Mouse (Mus musculus) forebrain, postnatal 0 days (tissue): Measurements from ENCODE around the gene Auts2. TPM values are rescaled to one million over a fixed set of nuclear protein-coding genes. Genes with fewer than 3 reads are reported as not detected.
A peak's percentile ranks its signal among the peaks of the same experiment; 100 is the strongest.

Experiments used
- ATAC-seq: fragments of 200-750 bp; cut with Nextera tagmentation; 2 replicates; pipeline ENCODE4 v1.8.0; 2017; ENCODE audit warnings: mild to moderate bottlenecking, moderate library complexity
- DNase-seq: peaks from one replicate; pipeline ENCODE4 v3.0.0-alpha.2; 2015
- H3K27ac ChIP-seq: fragments of 300-500 bp; sonication (generic); 2 replicates; pipeline ENCODE4 v1.5.1; 2014; ENCODE audit warnings: low read depth, mild to moderate bottlenecking, antibody characterized with exemption, low read length, moderate library complexity, mixed read lengths
- H3K27me3 ChIP-seq: fragments of 300-500 bp; sonication (generic); 2 replicates; pipeline ENCODE4 v1.6.1; 2014; ENCODE audit warnings: mild to moderate bottlenecking, low read length, mixed read lengths; ENCODE audit not compliant: insufficient read depth
- H3K36me3 ChIP-seq: fragments of 300-500 bp; sonication (generic); 2 replicates; pipeline ENCODE4 v1.6.1; 2014; ENCODE audit warnings: mild to moderate bottlenecking, moderate library complexity; ENCODE audit not compliant: insufficient read depth
- H3K4me1 ChIP-seq: fragments of 300-500 bp; sonication (generic); 2 replicates; pipeline ENCODE4 v1.6.1; 2014; ENCODE audit warnings: antibody characterized with exemption; ENCODE audit not compliant: insufficient read depth
- H3K4me2 ChIP-seq: fragments of 300-500 bp; sonication (generic); 2 replicates; pipeline ENCODE4 v1.6.1; 2014; ENCODE audit warnings: low read depth, mild to moderate bottlenecking, moderate library complexity
- H3K4me3 ChIP-seq: fragments of 300-500 bp; sonication (generic); 2 replicates; pipeline ENCODE4 v1.5.1; 2014; ENCODE audit warnings: low read depth, low read length, mixed read lengths
- H3K9ac ChIP-seq: fragments of 300-500 bp; sonication (generic); 2 replicates; pipeline ENCODE4 v1.6.1; 2014; ENCODE audit warnings: mild to moderate bottlenecking
- H3K9me3 ChIP-seq: fragments of 300-500 bp; sonication (generic); 2 replicates; pipeline ENCODE4 v1.6.1; 2016; ENCODE audit warnings: low read length
- CTCF ChIP-seq: sonication (generic); IDR thresholded peaks from 2 replicates; pipeline ENCODE4 v1.5.1; 2016; ENCODE audit warnings: antibody characterized with exemption, control low read depth, low read depth
- WGBS: fragments of 180-500 bp; shearing (Covaris S2); extraction: QIAGEN DNeasy Blood & Tissue Kit; methylation state at CpG from one replicate; pipeline ENCODE4 v1.1.7; 2014; 5-methylcytosine and 5-hydroxymethylcytosine counted together
- polyA plus RNA-seq: library from polyadenylated mRNA; unstranded; fragments of >200 nt; fragmentation: Nextera tagmentation; extraction: Ambion mirVana; gene quantifications from 2 replicates; pipeline ENCODE4 v1.2.1, GENCODE M21; 2015
- total RNA-seq: library from RNA; depleted of rRNA; stranded (reverse); fragments of >200 nt; gene quantifications from 2 replicates; pipeline ENCODE4 v1.2.3, GENCODE M21; 2014

The Auts2 gene
- total and polyA plus RNA-seq, 2 experiments from 2014 or later = 40.9 to 66.2 TPM

DNA sequence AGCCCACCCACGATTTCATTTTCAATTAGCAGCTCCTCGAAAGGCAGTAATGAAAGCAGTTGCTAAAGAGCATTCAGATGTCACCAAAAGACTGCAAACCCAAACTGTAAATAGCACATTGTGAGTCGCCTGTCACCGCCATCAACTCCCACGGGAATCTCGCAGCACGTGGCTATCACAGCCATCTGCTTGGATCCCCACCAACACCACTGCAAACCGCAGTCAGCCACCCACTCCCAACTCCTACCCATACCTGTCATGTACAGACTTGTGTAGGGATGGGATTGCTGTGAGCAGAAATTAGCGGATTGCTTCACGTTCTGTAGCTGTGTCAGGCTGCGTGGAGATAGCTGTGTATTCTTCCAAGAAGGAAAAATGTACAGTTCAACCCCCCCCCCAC lies 293.6 kb downstream of the Auts2 start:
- Histone ChIP-seq H3K4me2 (no peak overlapping the region), H3K36me3 (no peaks in the 10 kb centered on the region), H3K4me1 (no peaks in the 10 kb centered on the region; the same call in 1 of the 2 replicates), H3K9ac (no peak overlapping the region), H3K9me3 (no peaks in the 10 kb centered on the region), H3K27me3 (no peaks in the 10 kb centered on the region), H3K4me3 (no peak overlapping the region), H3K27ac (no peak overlapping the region)
- TF ChIP-seq CTCF = no peak
- ATAC-seq (peak; percentile 42), DNase-seq (peak; percentile 27)
- WGBS = 32% methylated on average over 11 of the region's 11 CpGs

- no peaks in the 10 kb centered on the region; the same call in 1 of the 2 replicates for H3K4me1 ChIP-seq
- H3K36me3 ChIP-seq = no peaks in the 10 kb centered on the region
- 65% methylated on average over 7 of the region's 7 CpGs for WGBS
- ATAC-seq = no peak
- no peak overlapping the region for H3K4me2 ChIP-seq
- no peaks in the 10 kb centered on the region for H3K9me3 ChIP-seq
- DNase-seq = no peak
- H3K27ac ChIP-seq = no peak overlapping the region
- H3K4me3 ChIP-seq = no peak overlapping the region
- H3K9ac ChIP-seq = no peak overlapping the region
- no peaks in the 10 kb centered on the region for H3K27me3 ChIP-seq
- TF ChIP-seq CTCF = no peak
Observed at GRCm38 (mm10) chr5:132248069-132248468, 295.1 kb downstream of the Auts2 start.

- Histone ChIP-seq H3K27me3 (no peaks in the 10 kb centered on the region), H3K36me3 (no peaks in the 10 kb centered on the region), H3K4me3 (no peak overlapping the region), H3K27ac (no peak overlapping the region), H3K4me1 (peaks cover 5% of the 10 kb centered on the region; the same call in 1 of the 2 replicates), H3K4me2 (no peak overlapping the region), H3K9ac (no peak overlapping the region), H3K9me3 (no peaks in the 10 kb centered on the region)
- no peak for DNase-seq
- TF ChIP-seq CTCF = no peak
- WGBS = 80% methylated on average over 5 of the region's 5 CpGs
- ATAC-seq = no peak
Observed at GRCm38 (mm10) chr5:132235460-132235859, 307.7 kb downstream of the Auts2 start.

- no peaks in the 10 kb centered on the region for H3K9me3 ChIP-seq
- H3K27me3 ChIP-seq = no peaks in the 10 kb centered on the region
- H3K4me2 ChIP-seq = no peak overlapping the region
- TF ChIP-seq CTCF = no peak
- no peak overlapping the region for H3K9ac ChIP-seq
- DNase-seq (no peak), ATAC-seq (no peak)
- WGBS = 47% methylated on average over 7 of the region's 7 CpGs
- H3K27ac ChIP-seq = no peak overlapping the region
- peaks cover 13% of the 10 kb centered on the region for H3K4me1 ChIP-seq
- H3K4me3 ChIP-seq = no peak overlapping the region
- H3K36me3 ChIP-seq = no peaks in the 10 kb centered on the region
Observed at GRCm38 (mm10) chr5:132234471-132234870, 308.7 kb downstream of the Auts2 start.

DNA sequence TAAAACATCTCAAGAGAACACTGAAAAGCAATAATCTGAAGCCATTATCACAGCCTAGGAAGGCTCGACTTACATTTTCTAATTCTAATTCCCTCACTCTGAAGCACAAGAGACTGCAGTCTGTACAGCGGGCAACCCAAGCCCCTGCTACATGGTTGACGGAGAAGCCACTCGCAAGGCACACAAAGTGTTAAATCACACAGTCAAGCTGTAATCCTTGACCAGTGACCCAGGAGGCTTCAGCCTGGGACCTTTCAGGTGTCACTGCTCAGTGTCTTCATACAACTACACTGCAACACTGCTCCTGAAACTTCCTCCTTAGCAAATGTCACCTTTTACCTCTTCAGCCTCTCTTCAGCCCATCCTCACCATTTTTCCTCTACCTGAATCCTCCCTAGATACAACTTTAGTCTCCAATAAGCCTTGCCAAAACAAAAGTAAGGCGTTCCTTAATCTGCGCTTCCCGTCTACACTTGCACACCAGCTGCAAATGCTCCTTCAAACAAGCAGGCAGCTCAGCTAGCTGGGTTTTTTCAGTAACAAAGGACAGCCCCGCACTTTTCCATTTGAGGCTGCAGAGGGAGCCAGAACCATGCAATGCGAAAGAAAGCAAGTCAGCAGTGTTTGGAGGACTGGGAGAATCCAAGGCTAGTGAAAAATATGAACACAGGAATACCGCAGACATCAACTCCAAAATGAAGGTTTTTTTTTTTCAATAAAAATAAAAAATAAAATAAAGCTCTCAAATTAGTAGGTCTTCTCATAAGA lies 311.7 kb downstream of the Auts2 start:
- Histone ChIP-seq H3K9me3 (no peaks in the 10 kb centered on the region), H3K4me2 (no peak overlapping the region; the same call in 1 of the 2 replicates), H3K4me1 (peaks cover 18% of the 10 kb centered on the region), H3K27ac (no peak overlapping the region), H3K36me3 (no peaks in the 10 kb centered on the region), H3K27me3 (no peaks in the 10 kb centered on the region), H3K4me3 (no peak overlapping the region), H3K9ac (no peak overlapping the region)
- WGBS = 23% methylated on average over 10 of the region's 10 CpGs
- ATAC-seq (peak; percentile 88), DNase-seq (peak; percentile 91)
- TF ChIP-seq CTCF = peak; percentile 95

DNA sequence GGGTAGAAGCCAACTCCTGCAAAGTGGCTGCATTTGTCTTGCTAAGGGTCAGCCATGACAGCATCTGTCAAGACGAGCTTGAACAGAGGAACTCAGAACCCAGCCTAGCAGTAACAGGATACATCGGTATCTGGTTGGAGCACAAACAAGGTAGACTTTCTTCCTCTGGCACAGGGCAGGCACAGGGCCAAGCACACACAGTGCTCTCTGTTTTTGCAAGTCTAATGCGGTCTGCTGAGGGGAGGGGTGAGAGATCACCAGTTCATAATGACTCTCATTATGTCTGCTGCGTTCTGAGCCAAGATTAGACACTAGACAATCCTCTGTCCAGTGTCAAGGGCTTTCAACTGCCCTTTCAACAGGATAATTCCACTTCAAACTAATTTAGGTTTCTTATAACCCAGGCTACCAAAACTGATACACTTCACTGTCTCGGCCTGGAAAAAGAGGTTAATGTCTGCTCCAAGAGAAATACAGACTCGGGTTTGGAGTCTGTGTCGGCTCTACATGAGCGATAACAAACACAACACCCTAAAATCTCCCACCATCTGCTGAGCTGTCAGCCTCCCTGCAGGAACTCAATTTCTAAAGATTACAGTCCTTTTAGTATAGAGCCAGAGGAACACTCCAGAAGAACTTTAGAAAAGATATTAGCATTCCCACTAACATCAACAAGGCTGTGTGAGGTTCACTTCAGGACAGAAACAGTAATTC lies 313.3 kb downstream of the Auts2 start:
- ATAC-seq = peak; percentile 80
- 11% methylated on average over 8 of the region's 8 CpGs for WGBS

GRCm38 (mm10) chr5:132229023-132229422 lies 314.1 kb downstream of the Auts2 start:
- H3K4me2 ChIP-seq = no peak overlapping the region
- 13% methylated on average over 1 of the region's 1 CpGs for WGBS
- H3K9me3 ChIP-seq = no peaks in the 10 kb centered on the region
- peaks cover 18% of the 10 kb centered on the region for H3K4me1 ChIP-seq
- no peak for DNase-seq
- H3K4me3 ChIP-seq = no peak overlapping the region
- ATAC-seq = no peak
- no peaks in the 10 kb centered on the region for H3K36me3 ChIP-seq
- H3K27ac ChIP-seq = no peak overlapping the region
- no peak for TF ChIP-seq CTCF
- H3K9ac ChIP-seq = no peak overlapping the region
- H3K27me3 ChIP-seq = no peaks in the 10 kb centered on the region

More for the DNA sequence above, 313.3 kb downstream of the Auts2 start:
- Histone ChIP-seq H3K27ac (no peak overlapping the region), H3K27me3 (no peaks in the 10 kb centered on the region), H3K4me3 (no peak overlapping the region), H3K9me3 (no peaks in the 10 kb centered on the region), H3K4me2 (peak overlapping the region; percentile 8; the same call in 1 of the 2 replicates), H3K36me3 (no peaks in the 10 kb centered on the region), H3K4me1 (peaks cover 18% of the 10 kb centered on the region), H3K9ac (no peak overlapping the region)
- no peak for TF ChIP-seq CTCF
- DNase-seq = peak; percentile 64
